Mouse (Mus musculus) embryonic facial prominence, embryonic 10.5 days (tissue): ENCODE results near the gene Zfand3. TPM values are rescaled to one million over a fixed set of nuclear protein-coding genes. Genes with fewer than 3 reads are reported as not detected.
A peak's percentile ranks its signal among the peaks of the same experiment; 100 is the strongest.

ENCODE experiments used
- DNase-seq: peaks from one replicate; pipeline ENCODE4 v3.0.0-alpha.2; 2017; ENCODE audit warnings: low spot score
- H3K27ac ChIP-seq: fragments of 300-500 bp; sonication (generic); replicated peaks from 2 replicates; pipeline ENCODE4 v1.5.1; 2016; ENCODE audit warnings: mild to moderate bottlenecking
- H3K27me3 ChIP-seq: fragments of 300-500 bp; sonication (generic); replicated peaks from 2 replicates; pipeline ENCODE4 v1.6.1; 2016; ENCODE audit warnings: low read depth, mild to moderate bottlenecking; ENCODE audit not compliant: poor library complexity, severe bottlenecking
- H3K36me3 ChIP-seq: fragments of 300-500 bp; sonication (generic); replicated peaks from 2 replicates; pipeline ENCODE4 v1.6.1; 2016; ENCODE audit warnings: mild to moderate bottlenecking, moderate library complexity
- H3K4me1 ChIP-seq: fragments of 300-500 bp; sonication (generic); 2 replicates; pipeline ENCODE4 v1.6.1; 2016
- H3K4me3 ChIP-seq: fragments of 300-500 bp; sonication (generic); 2 replicates; pipeline ENCODE4 v1.5.1; 2016; ENCODE audit warnings: mild to moderate bottlenecking, moderate library complexity
- H3K9me3 ChIP-seq: fragments of 300-500 bp; sonication (generic); 2 replicates; pipeline ENCODE4 v1.6.1; 2016; ENCODE audit warnings: mild to moderate bottlenecking
- WGBS: fragments of 180-500 bp; shearing (Covaris S2); methylation state at CpG from one replicate; pipeline ENCODE4 v1.1.7; 2016; 5-methylcytosine and 5-hydroxymethylcytosine counted together
- polyA plus RNA-seq: library from polyadenylated mRNA; unstranded; fragments of >200 nt; fragmentation: Nextera tagmentation; extraction: Ambion mirVana; gene quantifications from 2 replicates; pipeline ENCODE4 v1.2.1, GENCODE M21; 2016

The Zfand3 gene
- polyA plus RNA-seq, 1 experiment from 2014 or later = 59.1 TPM

DNA sequence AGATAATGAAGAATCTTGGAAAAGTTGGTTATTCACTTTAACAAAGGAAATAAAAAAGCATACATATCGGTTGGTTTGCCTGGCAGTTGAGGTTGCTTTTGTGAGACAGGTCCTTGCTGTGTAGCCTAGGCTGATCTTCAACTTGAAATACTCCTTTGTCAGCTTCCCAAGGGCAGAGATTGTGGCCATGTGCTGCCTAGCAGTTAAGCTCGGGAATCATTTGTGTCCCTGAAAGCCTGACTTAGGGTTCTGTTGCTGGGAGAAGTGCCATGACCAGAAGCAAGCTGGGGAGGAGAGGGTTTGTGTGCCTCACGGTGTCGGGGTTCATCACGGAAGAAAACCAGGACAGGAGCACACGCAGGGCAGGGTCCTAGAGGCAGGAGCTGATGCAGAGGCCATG, 143.8 kb downstream of the Zfand3 start:
- no peak overlapping the region for H3K4me3 ChIP-seq
- no peaks in the 10 kb centered on the region for H3K27me3 ChIP-seq

DNA sequence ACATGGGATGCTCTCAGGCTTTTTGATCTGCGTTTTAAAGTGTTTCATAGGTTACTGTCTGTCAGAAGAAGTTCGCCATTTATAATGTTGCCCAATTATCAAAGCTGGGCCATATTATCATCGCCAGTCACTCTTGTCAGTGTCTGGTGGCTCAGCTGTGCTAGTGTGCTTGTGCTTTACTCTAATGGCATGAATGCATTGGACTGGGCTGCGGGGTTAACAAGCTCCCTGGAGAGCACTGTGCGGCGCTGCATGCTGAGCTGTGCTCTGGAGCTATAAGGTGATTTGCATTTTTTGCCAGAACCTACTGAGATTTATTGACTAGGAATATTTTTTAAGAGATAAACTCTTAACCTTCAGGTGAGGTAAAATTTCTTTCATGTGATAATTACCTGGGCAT, 145.4 kb downstream of the Zfand3 start:
- Histone ChIP-seq H3K27ac (no peak overlapping the region), H3K36me3 (no peaks in the 10 kb centered on the region; the same call in 1 of the 2 replicates), H3K9me3 (no peaks in the 10 kb centered on the region), H3K4me3 (no peak overlapping the region), H3K4me1 (peaks cover 38% of the 10 kb centered on the region), H3K27me3 (no peaks in the 10 kb centered on the region)
- no peak for DNase-seq
- 93% methylated on average over 6 of the region's 6 CpGs for WGBS

More for the DNA sequence above, 143.8 kb downstream of the Zfand3 start:
- Histone ChIP-seq H3K27ac (no peak overlapping the region), H3K9me3 (no peaks in the 10 kb centered on the region), H3K36me3 (no peaks in the 10 kb centered on the region), H3K4me1 (peaks cover 38% of the 10 kb centered on the region)
- DNase-seq = no peak
- 83% methylated on average over 6 of the region's 6 CpGs for WGBS

GRCm38 (mm10) chr17:30154144-30154543, 149.6 kb downstream of the Zfand3 start:
- no peaks in the 10 kb centered on the region for H3K9me3 ChIP-seq
- no peak overlapping the region for H3K4me3 ChIP-seq
- H3K4me1 ChIP-seq = peaks cover 23% of the 10 kb centered on the region
- H3K36me3 ChIP-seq = no peaks in the 10 kb centered on the region; the same call in 1 of the 2 replicates
- H3K27me3 ChIP-seq = no peaks in the 10 kb centered on the region
- DNase-seq = no peak
- 77% methylated on average over 4 of the region's 4 CpGs for WGBS
- no peak overlapping the region for H3K27ac ChIP-seq

DNA sequence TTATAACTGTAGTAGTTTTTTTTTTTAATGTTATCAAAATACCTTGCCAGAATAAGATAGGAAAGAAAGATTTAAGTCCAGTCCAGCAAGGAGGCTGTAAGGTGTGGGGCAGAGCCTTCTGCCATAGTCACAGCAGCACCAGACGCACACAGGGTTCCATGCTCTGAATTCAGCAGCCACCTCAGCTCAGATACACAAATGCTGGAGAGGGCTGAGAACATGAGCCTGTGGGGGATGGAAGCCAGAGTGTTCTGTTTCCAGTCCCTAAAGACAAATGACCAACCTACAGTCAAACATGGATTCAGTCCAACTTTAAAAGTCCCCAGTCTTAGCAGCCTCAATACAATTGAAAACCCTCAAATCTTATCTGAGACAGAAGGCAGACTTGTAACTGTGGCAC, 150.3 kb downstream of the Zfand3 start:
- DNase-seq = no peak
- no peaks in the 10 kb centered on the region; the same call in 1 of the 2 replicates for H3K36me3 ChIP-seq
- H3K27ac ChIP-seq = no peak overlapping the region
- H3K4me3 ChIP-seq = no peak overlapping the region
- no peaks in the 10 kb centered on the region for H3K27me3 ChIP-seq
- peaks cover 22% of the 10 kb centered on the region for H3K4me1 ChIP-seq
- H3K9me3 ChIP-seq = no peaks in the 10 kb centered on the region
- 67% methylated on average over 1 of the region's 1 CpGs for WGBS

DNA sequence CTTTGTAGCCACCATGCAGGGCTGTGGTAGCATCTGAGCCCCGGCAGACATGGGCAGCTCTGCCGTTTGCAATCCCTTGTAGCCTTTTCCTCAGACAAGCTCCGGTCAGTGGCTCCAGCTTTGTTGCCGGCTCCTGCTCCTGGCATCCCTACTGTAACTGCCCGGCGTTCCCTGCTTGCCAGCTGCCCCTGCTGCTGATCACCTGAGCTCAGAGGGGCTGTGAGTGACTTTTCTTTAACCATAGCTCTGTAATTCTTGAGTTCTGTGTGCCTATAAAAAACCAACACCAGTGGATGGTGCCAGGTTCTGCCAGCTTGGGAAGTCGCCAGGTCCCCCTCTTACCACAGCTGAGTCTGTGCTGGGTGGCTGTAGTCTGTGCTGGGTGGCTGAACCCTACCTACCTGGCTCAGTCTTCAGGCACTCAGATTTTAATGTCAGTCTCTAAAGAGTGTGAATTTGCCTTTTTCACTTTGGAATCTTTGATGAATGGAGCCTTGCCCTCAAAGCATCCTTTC, 150.9 kb downstream of the Zfand3 start:
- Histone ChIP-seq H3K27me3 (no peaks in the 10 kb centered on the region), H3K27ac (no peak overlapping the region), H3K36me3 (no peaks in the 10 kb centered on the region; the same call in 1 of the 2 replicates), H3K4me1 (peaks cover 21% of the 10 kb centered on the region), H3K4me3 (no peak overlapping the region), H3K9me3 (no peaks in the 10 kb centered on the region)
- no peak for DNase-seq
- 79% methylated on average over 7 of the region's 7 CpGs for WGBS

- peaks cover 19% of the 10 kb centered on the region for H3K4me1 ChIP-seq
- no peak overlapping the region for H3K4me3 ChIP-seq
- 74% methylated on average over 10 of the region's 10 CpGs for WGBS
- H3K9me3 ChIP-seq = no peaks in the 10 kb centered on the region
- H3K36me3 ChIP-seq = peaks cover 4% of the 10 kb centered on the region; the same call in 1 of the 2 replicates
- H3K27me3 ChIP-seq = no peaks in the 10 kb centered on the region
- no peak overlapping the region for H3K27ac ChIP-seq
- no peak for DNase-seq
These were observed 154.0 kb downstream of the Zfand3 start for GRCm38 (mm10) chr17:30158419-30159108.

GRCm38 (mm10) chr17:30159341-30159740, 154.8 kb downstream of the Zfand3 start:
- Histone ChIP-seq H3K4me1 (peaks cover 15% of the 10 kb centered on the region), H3K36me3 (peaks cover 4% of the 10 kb centered on the region; the same call in 1 of the 2 replicates)

DNA sequence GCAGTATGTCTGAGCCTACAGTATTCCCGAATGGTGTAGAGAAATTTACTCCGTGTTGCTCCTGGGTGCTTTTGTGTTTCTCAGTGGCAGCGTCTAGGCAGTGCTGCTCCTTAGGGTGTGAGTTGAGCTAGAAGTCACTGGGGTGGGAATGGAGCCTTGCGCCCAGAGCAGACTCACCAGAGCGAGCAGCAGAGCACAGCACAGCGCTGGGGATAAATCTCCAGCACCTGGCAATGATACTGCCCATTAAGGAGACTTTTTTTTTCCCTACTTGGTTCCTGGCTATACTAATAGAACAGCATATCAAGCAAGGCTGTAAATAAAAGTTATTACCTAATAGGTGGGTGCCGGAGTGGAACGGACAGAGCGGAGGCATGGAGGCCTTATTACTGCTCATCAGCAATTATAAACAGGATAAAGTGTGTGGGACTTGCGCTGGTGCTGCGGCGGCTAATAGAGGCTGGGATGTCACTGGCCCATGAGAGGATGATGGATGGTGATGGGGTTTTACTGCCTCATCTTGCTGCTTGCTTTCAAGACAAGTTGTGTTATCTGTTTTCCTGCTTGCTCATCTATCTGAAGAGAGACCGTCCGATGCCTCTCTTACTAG, 156.4 kb downstream of the Zfand3 start:
- H3K9me3 ChIP-seq = no peaks in the 10 kb centered on the region
- H3K36me3 ChIP-seq = peaks cover 4% of the 10 kb centered on the region; the same call in 1 of the 2 replicates
- no peak for DNase-seq
- H3K4me1 ChIP-seq = peaks cover 15% of the 10 kb centered on the region
- no peak overlapping the region for H3K4me3 ChIP-seq
- 92% methylated on average over 14 of the region's 14 CpGs for WGBS
- H3K27ac ChIP-seq = no peak overlapping the region
- H3K27me3 ChIP-seq = no peaks in the 10 kb centered on the region

More at GRCm38 (mm10) chr17:30159341-30159740, 154.8 kb downstream of the Zfand3 start:
- Histone ChIP-seq H3K4me3 (no peak overlapping the region), H3K27me3 (no peaks in the 10 kb centered on the region), H3K27ac (no peak overlapping the region), H3K9me3 (no peaks in the 10 kb centered on the region)
- no peak for DNase-seq
- WGBS = 82% methylated on average over 5 of the region's 5 CpGs

DNA sequence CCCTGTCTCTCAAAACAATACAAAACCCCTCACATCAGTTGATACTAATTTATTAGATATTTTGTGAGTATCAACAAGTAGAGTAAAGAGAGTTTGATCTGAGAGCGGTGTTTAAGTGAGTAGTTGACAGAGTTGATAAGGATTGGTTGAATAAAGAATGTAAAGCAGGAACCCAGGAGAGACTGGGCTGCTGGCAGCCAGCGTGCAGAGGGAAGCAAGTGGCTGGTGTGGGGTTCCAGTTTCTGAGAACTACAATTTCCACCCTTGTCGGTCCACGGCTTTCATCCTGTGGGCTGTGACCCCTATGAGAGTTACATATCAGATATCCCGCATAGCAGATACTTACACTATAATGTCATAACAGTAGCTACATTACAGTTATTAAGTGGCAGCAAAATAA, 158.4 kb downstream of the Zfand3 start:
- no peaks in the 10 kb centered on the region for H3K27me3 ChIP-seq
- H3K36me3 ChIP-seq = peaks cover 11% of the 10 kb centered on the region
- no peak overlapping the region for H3K27ac ChIP-seq
- peaks cover 12% of the 10 kb centered on the region for H3K4me1 ChIP-seq
- H3K4me3 ChIP-seq = no peak overlapping the region
- no peaks in the 10 kb centered on the region for H3K9me3 ChIP-seq
- 92% methylated on average over 5 of the region's 5 CpGs for WGBS
- peak; percentile 1 for DNase-seq

- H3K9me3 ChIP-seq = no peaks in the 10 kb centered on the region
- H3K4me3 ChIP-seq = no peak overlapping the region
- H3K4me1 ChIP-seq = peaks cover 4% of the 10 kb centered on the region
- DNase-seq = no peak
- 74% methylated on average over 6 of the region's 6 CpGs for WGBS
- H3K27ac ChIP-seq = no peak overlapping the region
- peaks cover 11% of the 10 kb centered on the region for H3K36me3 ChIP-seq
- H3K27me3 ChIP-seq = no peaks in the 10 kb centered on the region
These were observed 159.3 kb downstream of the Zfand3 start for GRCm38 (mm10) chr17:30163793-30164192.

- H3K27ac ChIP-seq = no peak overlapping the region
- H3K4me1 ChIP-seq = peaks cover 3% of the 10 kb centered on the region; the same call in 1 of the 2 replicates
- no peaks in the 10 kb centered on the region for H3K9me3 ChIP-seq
- no peak overlapping the region for H3K4me3 ChIP-seq
- H3K36me3 ChIP-seq = peaks cover 15% of the 10 kb centered on the region
- 79% methylated on average over 9 of the region's 9 CpGs for WGBS
- no peak for DNase-seq
- H3K27me3 ChIP-seq = no peaks in the 10 kb centered on the region
These were observed 160.3 kb downstream of the Zfand3 start for GRCm38 (mm10) chr17:30164818-30165217.

- Histone ChIP-seq H3K27me3 (no peaks in the 10 kb centered on the region), H3K9me3 (no peaks in the 10 kb centered on the region), H3K27ac (no peak overlapping the region), H3K36me3 (peaks cover 16% of the 10 kb centered on the region), H3K4me1 (no peaks in the 10 kb centered on the region), H3K4me3 (no peak overlapping the region)
- peak; percentile 4 for DNase-seq
- 97% methylated on average over 4 of the region's 4 CpGs for WGBS
These were observed 172.9 kb downstream of the Zfand3 start for GRCm38 (mm10) chr17:30177435-30177834.

DNA sequence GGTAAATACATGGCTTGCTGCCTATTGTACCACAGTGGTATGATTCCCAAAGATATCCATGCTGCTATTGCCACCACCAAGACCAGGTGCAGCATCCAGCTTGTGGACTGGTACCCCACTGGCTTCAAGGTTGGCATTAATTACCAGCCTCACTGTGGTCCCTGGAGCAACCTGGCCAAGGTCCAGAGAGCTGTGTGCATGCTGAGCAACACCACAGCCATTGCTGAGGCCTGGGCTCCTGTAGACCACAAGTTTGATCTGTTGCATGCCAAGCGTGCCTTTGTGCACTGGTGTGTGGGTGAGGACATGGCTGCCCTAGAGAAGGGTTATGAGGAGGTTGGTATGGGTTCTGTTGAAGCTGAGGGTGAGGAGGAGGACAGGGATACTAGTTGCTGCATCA, 173.9 kb downstream of the Zfand3 start:
- Histone ChIP-seq H3K4me3 (no peak overlapping the region), H3K4me1 (no peaks in the 10 kb centered on the region), H3K27me3 (no peaks in the 10 kb centered on the region), H3K27ac (no peak overlapping the region), H3K9me3 (no peaks in the 10 kb centered on the region), H3K36me3 (peaks cover 18% of the 10 kb centered on the region)
- WGBS = 84% methylated on average over 1 of the region's 1 CpGs
- peak; percentile 3 for DNase-seq
